ENCODE assay signal across 9 mouse cellular contexts in genomic region chr19:20393556-20394274, GRCm38 (mm10). TPM values are rescaled to one million over a fixed set of nuclear protein-coding genes. Genes with fewer than 3 reads are reported as not detected.
A peak's percentile ranks its signal among the peaks of the same experiment; 100 is the strongest.
DNase-seq lines count a peak whose midpoint lies in the region; ATAC-seq and TF ChIP-seq lines count a peak whose summit lies in the region.
"Had no signal": no experiment of that assay in that cellular context is flagged by ENCODE, and none has a peak within 500 bp of the region (broad histone marks: within the 10 kb centered on the region; RNA-seq: fewer than 3 reads in every experiment).

No protein-coding gene starts in this region.

- H3K27ac ChIP-seq in forebrain, embryonic 11.5 days (ENCODE audit: low read depth, low read length), result no peak overlapping the region
- H3K27ac ChIP-seq: midbrain, embryonic 12.5 days had no signal

- no peak overlapping the region for H3ac ChIP-seq in myocyte (ENCODE audit: control insufficient read depth, insufficient read length)

- no peaks in the 10 kb centered on the region for H3K27me3 ChIP-seq in myocyte (ENCODE audit: control insufficient read depth, insufficient read depth, insufficient read length)
- no peaks in the 10 kb centered on the region for H3K27me3 ChIP-seq in forebrain, embryonic 11.5 days (ENCODE audit: control insufficient read depth, insufficient read depth, low read length)
- H3K27me3 ChIP-seq: midbrain, embryonic 12.5 days had no signal

- no peak overlapping the region for H3K9ac ChIP-seq in forebrain, embryonic 11.5 days (ENCODE audit: low read length)
- H3K9ac ChIP-seq: midbrain, embryonic 12.5 days had no signal

- ATAC-seq in forebrain, embryonic 11.5 days (replicated peaks; ENCODE audit: low FRiP score), result no peak

- WGBS in forebrain, embryonic 11.5 days, result 85% methylated on average over 6 of the region's 6 CpGs

- intact Hi-C loops in left cerebral cortex, postnatal 10 days (cut with DNase I), result no loop called here
- intact Hi-C loops in gastrocnemius, postnatal 14 days (cut with DNase I; ENCODE audit: low total_unique reads), result no loop called here

- no peaks in the 10 kb centered on the region for H3K9me3 ChIP-seq in forebrain, embryonic 11.5 days (ENCODE audit: control insufficient read depth, low read length)
- H3K9me3 ChIP-seq: midbrain, embryonic 12.5 days had no signal

- H3K79me2 ChIP-seq in myocyte (ENCODE audit: control insufficient read depth, insufficient read depth), result peaks cover 18% of the 10 kb centered on the region

- H3K4me1 ChIP-seq in forebrain, embryonic 11.5 days (replicated peaks; ENCODE audit: control insufficient read depth, insufficient read depth, low read length), result no peaks in the 10 kb centered on the region
- H3K4me1 ChIP-seq: midbrain, embryonic 12.5 days had no signal

- H3K36me3 ChIP-seq in myocyte (ENCODE audit: control insufficient read depth, insufficient read depth), result no peaks in the 10 kb centered on the region
- no peaks in the 10 kb centered on the region for H3K36me3 ChIP-seq in forebrain, embryonic 11.5 days (ENCODE audit: control insufficient read depth, insufficient read depth, low read length)
- H3K36me3 ChIP-seq: midbrain, embryonic 12.5 days had no signal

- no peak overlapping the region for H3K4me3 ChIP-seq in myocyte
- no peak overlapping the region for H3K4me3 ChIP-seq in forebrain, embryonic 11.5 days (ENCODE audit: low read depth, low read length)
- H3K4me3 ChIP-seq: midbrain, embryonic 12.5 days had no signal

- DNase-seq in left cerebral cortex, adult 11 months (ENCODE audit: low spot score), result peak; percentile 47
- DNase-seq in left cerebral cortex, postnatal 10 days (ENCODE audit: extremely low spot score in 1 of 2, low spot score in 2 of 2), result no peak
- DNase-seq in adrenal gland, postnatal 10 days, result peak; percentile 6
- DNase-seq in frontal cortex, postnatal 36 days (ENCODE audit: low spot score in 2 of 2), result peak; percentile 20 to 28
- DNase-seq in forebrain, embryonic 11.5 days (ENCODE audit: low spot score), result no peak
- no peak for DNase-seq in gastrocnemius, postnatal 14 days
- DNase-seq: kidney, postnatal 36 days had no signal

- H3K4me2 ChIP-seq in myocyte (ENCODE audit: low read depth), result peak overlapping the region; percentile 94
- no peak overlapping the region for H3K4me2 ChIP-seq in forebrain, embryonic 11.5 days (ENCODE audit: low read depth, low read length, severe bottlenecking)
- H3K4me2 ChIP-seq: midbrain, embryonic 12.5 days had no signal

- TF ChIP-seq POLR2A in myocyte (IDR thresholded peaks at IDR 0.05; ENCODE audit: insufficient read length, low read depth), result no peak

TF ChIP-seq in myocyte, 11 proteins besides CTCF, POLR2A, EP300 and RAD21:
- TF ChIP-seq MYOD1 (IDR thresholded peaks at IDR 0.05; ENCODE audit: control insufficient read depth in 1 of 3, insufficient read length in 2 of 3, low read depth in 2 of 3) (peak in 1 of 3 experiments; percentile 47), USF1 (IDR thresholded peaks at IDR 0.05; ENCODE audit: low read depth) (peak; percentile 74), TCF12 (IDR thresholded peaks at IDR 0.05; ENCODE audit: insufficient read depth, poor library complexity, severe bottlenecking) (no peak), MAX (IDR thresholded peaks at IDR 0.05; ENCODE audit: low read depth) (peak; percentile 4)
TF ChIP-seq in myocyte: peak in this region for 3.

RNA-seq across cellular contexts. Expression of gene Anxa1, which starts 3.0 kb away (rescaled TPM):
- total RNA-seq in left cerebral cortex, postnatal 10 days (2021), result 1 to 10 TPM; 2.5 to 3.2 TPM
- 10 to 100 TPM; 29.5 to 37.6 TPM for total RNA-seq in adrenal gland, postnatal 10 days (2021)
- polyA plus RNA-seq in myocyte (2012; fragmentation: generic; extraction: Trizol), result 139 TPM
- 4.1 and 5.3 TPM in 2 replicates for polyA plus RNA-seq in forebrain, embryonic 11.5 days (2014; fragmentation: Nextera tagmentation; extraction: Ambion mirVana)
- 10 to 100 TPM; 21.7 to 22.2 TPM for total RNA-seq in gastrocnemius, postnatal 14 days (2021)

Comparison
In these comparisons a context has a peak if more than half of its experiments do, and no peak if none do; other contexts are left out.
1. DNase-seq: peak in left cerebral cortex, adult 11 months (single experiment), adrenal gland, postnatal 10 days (single experiment) and frontal cortex, postnatal 36 days (2 of 2); none in left cerebral cortex, postnatal 10 days (0 of 2), forebrain, embryonic 11.5 days (single experiment) and gastrocnemius, postnatal 14 days (single experiment).
2. RNA of gene Anxa1, which starts 3.0 kb away (total RNA-seq): 29.5 to 37.6 TPM in adrenal gland, postnatal 10 days and 21.7 to 22.2 TPM in gastrocnemius, postnatal 14 days; 2.5 to 3.2 TPM in left cerebral cortex, postnatal 10 days; every median in the first group is over 4 times any median in the second.